Mouse (Mus musculus): ENCODE data around the gene Aff1. TPM values are rescaled to one million over a fixed set of nuclear protein-coding genes. Genes with fewer than 3 reads are reported as not detected.

Aff1 gene
- total RNA-seq (2021), result 10 to 100 TPM; 40.6 to 45.9 TPM
- long read RNA-seq, experiment 1, full-length matches to known transcripts, result 1 of 6 reads
- long read RNA-seq, experiment 1, partial matches to known transcripts, result 1 of 6 reads
- long read RNA-seq, experiment 1, other reads (novel, unspliced or antisense), result 4 of 6 reads
- long read RNA-seq, experiment 2, full-length matches to known transcripts, result 1 of 15 reads
- long read RNA-seq, experiment 2, partial matches to known transcripts, result 5 of 15 reads
- long read RNA-seq, experiment 2, other reads (novel, unspliced or antisense), result 9 of 15 reads

DNA sequence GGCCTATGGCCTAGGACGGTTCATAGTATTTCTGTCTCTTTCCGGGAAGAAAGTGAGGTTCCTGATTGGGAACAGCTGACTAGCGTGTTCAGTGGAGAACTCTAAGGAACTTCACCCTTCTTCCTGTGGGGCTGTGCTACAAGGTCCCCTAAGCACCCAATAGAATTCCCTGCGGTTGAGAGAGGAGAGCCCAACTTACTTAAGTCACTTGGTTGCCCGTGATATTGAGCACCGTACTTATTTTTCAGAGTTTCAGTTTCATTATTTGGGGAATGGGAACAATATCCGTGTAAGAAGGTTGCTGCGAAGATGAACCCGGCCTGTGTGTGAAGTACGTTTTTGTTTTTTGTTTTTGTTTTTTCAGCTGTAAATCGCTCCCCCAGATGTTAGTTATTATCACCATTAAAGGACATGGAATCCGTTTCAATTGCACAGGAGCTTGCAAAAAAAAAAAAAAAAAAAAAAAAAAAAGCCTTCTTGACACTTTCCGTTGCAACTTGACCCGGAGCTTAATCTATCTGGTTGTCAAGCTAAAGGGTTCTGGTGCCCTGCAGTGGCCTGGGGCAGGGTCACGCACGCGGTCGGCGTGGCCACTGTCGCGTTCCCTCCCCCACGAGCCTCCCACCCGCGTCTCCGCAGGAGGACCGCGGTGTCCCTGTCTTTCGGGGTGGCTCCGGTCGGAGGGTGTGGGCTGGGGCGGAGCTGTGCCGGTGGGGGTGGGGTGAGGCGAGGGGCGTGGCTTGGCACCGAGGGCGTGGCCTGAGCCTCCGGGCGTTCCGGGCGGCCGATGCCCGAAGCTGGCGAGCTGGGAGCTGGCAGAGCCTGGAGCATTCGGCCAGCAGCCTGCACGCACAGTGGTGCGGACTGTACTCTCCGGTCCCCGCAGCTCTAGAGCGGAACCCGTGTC lies at the start of gene Aff1:
Gene Aff1 (plus strand): TSS at position 751 of the 907 bp plus-strand sequence.
- DNase-seq (ENCODE audit: low spot score), result peak; percentile 95

DNA sequence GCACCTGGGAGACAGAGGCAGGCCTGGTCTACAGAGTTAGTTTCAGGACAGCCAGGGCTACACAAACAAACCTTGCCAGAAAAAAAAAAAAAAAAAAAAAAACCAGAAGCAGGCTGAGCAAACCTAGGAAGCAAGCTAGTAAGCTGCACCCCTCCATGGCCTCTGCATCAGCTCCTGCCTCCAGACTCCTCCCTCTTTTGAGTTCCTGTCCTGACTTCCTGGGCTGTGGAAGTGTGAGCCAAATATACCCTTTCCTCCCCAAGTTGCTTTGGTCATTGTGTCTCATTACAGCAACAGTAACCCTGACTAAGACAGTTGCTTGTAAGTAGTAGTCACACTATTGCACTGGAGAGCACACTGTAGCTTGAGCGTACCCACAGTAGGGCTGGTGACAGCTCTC lies 48.0 kb upstream of the Aff1 start:
- no peak for DNase-seq (ENCODE audit: low spot score)

DNA sequence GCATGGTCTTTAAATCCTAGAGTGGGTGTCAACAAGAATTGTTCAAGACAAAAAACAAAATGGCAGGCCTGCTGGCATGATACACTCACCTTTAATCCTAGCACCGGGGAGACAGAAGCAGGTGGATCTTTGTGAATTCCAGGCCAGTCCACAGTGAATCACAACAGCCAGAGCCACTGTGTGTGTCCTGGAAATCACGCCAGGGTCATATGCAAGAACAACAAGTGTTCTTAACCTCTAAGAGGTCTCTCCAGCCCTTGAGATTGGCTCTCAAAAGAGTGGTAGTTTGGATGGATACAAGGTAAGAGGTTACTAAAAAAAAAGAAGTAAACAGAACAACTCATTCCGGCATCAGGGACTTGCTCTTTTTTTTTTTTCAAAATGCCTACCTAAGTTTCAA lies 44.9 kb upstream of the Aff1 start:
- no peak for DNase-seq (ENCODE audit: low spot score)

DNA sequence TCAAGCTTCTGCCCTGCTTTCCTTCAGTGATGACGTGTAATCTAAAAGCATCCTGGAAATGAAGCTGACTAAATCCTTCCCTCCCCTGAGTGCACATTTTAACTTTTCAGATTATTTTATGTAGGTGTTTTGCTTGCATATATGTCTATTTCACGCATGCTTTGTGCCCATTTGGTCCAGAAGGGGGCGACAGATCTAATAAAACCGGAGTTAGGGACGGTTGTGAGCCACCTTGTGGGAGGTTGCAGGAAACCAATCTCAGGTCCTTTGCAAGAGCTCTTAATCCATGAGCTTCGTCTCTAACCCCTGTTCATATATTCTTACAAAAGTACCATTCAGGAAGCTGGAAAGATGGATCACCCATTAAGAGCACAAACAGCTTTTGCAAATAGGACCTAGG lies 37.9 kb upstream of the Aff1 start:
- DNase-seq (ENCODE audit: low spot score), result no peak

DNA sequence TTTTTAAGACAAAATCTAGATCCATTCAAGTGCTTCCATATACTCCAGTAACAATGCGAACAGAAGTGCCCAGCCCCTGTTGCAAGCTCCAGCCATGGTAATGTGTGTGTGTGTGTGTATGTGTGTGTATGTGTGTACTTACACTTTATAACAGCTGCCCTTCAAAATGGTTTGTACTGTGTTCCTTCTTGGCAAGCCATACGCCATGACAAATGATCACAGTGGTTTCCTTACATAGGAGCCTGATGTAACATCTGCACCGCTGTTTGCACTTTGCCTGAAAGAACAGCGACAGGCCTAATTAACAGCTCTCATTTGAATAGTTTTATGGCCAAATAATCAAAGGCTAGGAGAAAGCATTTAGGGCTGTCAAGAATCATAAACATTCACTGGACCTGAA lies 37.4 kb upstream of the Aff1 start:
- no peak for DNase-seq (ENCODE audit: low spot score)

DNA sequence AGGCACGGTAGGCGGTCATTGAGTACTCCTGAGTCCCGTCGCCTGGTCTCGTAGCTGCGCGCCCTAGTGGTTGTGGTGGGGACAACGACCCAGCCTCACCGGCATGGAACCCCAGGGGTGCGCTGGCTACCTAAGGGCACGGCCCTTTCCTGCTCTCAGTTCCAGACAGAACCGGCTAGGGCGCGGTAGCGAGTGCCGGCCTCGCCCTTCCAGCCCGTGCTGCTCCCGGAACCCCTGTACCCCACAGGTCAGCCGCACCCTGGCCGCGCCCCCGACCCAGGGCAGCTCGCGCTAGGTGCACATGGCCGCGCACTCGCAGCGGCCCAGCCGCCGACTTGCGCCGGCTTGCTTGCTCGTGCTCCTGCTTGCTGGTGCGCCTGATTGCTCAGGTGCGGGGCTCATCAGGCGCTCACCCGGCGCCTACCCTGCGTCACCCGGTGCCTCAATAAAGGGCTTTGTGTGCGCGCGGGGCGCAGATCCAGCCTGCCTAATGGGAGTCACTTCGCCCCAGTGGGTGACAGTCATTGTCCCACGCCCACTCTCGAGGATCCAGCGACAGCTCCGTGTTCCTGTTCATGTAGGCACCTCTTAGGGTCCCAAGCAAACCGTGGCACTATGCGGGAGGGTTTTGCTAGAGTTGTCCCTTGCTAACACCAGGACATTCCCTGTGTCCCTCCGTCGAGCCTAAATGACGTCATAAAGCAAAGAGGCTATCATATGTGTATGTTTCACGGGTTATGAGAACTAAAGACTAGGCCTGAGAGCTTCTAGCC lies 36.6 kb upstream of the Aff1 start, which contains the start of gene 1700016H13Rik:
Gene 1700016H13Rik (minus strand): TSS at position 665 of the 773 bp plus-strand sequence.
- peak; percentile 76 for DNase-seq (ENCODE audit: low spot score)

DNA sequence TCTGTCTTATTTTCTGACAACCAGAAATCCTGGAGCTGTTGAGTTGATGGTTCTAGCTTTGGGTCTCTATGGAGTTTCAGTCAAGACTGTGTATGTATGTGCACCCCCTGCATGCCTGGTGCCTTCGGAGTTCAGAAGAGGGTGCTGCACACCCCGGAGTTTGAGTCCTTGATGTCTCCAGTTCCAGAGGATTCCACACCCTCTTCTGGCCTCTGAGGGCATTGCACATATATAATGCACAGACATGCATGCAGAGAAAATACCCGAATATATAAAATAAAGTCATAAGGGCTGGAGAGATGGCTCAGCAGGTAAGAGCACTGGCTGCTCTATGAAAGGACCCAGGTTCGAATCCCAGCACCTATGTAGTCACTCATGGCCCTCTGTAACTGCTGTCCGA lies 33.3 kb upstream of the Aff1 start:
- DNase-seq (ENCODE audit: low spot score), result no peak

DNA sequence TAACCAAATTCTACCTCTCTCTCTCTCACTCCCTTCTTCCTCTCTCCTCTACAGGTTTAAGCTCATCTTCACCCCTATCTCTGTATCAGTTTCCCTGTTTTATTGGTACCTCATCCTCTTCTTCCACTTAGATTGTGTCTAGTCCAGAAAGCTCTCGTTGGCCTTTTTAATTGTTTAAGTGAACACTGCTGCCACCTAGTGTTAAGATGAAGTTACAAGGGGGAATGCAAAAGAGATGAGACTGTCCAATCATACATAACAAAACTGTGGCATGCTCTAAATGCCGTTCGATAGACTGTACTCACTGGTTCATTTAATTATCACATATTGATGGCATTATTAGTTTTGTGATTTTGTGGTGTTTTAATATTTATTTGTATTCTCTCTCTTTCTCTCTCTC lies 32.6 kb upstream of the Aff1 start:
- DNase-seq (ENCODE audit: low spot score), result peak; percentile 64

DNA sequence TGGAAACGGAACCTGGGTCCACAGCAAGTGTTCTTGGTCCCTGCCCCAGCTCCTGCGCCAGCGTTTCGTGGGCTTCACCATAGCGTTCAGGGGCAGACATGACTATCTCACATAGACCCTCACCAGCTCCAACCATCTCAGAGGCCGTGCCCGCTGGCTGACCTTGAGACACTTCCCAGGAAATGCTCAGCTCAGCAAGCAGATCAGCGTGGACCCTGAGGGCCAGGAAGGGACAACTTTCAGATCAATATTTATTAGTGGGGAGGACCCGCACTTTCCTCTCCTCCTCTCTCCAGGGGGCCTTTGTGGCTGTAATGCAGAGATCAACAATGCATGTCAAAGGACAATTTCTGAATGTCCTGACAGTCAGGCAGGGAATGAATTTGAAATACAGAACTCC lies 27.2 kb upstream of the Aff1 start:
- DNase-seq (ENCODE audit: low spot score), result no peak

DNA sequence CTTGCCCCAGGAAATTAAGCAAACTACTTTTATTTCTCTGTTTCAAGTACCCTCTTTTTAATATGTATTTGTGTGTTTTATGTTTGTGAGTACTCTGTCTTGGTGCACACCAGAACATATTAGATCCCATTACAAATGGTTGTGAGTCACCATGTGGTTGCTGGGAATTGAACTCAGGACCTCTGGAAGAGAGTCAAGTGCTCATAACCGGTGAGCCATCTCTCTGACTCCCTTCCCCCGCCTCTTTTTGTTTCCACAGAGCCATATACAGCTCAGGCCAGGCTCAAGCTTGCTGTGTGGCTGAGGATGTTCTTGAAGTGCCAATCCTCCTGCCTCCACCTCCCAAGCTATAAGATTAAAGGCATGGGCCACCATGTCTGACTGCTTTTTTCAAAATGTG lies 26.3 kb upstream of the Aff1 start:
- no peak for DNase-seq (ENCODE audit: low spot score)

DNA sequence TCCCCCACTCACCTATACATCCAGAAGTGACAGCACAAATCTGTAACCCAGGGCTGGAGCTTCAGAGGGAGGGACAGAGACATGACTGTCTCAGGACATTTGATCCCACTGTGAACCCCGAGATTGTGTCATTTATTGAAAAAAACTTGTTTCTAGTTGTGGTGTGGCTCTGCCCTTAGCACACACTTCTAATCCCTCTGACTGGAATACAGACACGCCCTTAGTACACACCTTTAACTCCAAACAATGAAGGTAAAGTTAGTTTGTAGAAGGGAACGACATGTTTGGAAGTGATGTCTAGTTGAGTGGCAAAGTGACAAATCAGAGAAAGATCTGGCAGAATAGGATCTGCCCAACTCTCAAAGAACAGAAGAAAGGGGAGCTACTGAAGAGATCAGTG lies 20.3 kb upstream of the Aff1 start:
- no peak for DNase-seq (ENCODE audit: low spot score)

DNA sequence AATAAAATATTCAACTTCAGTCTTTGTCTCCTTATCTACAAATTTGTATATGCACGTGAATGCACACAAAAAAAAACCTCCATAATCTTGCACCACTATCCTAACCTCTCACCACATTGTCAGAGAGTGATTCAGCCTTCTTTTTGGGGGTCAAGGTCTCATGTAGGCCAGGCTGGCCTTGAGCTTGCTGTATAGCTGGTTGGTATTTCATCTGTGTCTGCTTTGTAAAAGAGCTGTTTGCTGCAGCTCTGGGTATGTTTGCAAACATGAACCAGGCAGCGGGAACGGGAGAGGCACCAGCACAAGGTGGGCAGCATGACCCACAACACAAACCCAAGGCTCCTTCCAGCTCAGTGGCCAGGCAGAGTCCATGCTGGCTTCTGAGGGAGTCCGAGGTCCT lies 18.6 kb upstream of the Aff1 start:
- DNase-seq (ENCODE audit: low spot score), result no peak

DNA sequence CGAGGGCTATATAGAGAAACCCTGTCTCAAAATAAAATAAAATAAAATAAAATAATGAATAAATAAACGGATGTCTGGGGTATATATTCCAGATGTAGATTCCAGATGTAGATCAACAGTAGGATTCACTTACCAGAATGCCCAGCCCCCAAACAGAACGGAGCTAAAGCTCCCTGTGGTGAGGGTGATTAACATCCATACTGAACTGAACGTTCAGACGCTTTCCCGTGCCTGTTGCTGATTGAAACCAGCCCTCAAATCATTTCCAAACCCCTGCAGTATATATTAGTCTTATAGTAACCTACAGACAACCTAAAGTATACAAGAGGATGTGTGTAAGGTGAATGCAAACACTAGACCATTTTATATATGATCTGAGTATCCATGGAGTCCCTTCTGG lies 17.7 kb upstream of the Aff1 start:
- DNase-seq (ENCODE audit: low spot score), result no peak

DNA sequence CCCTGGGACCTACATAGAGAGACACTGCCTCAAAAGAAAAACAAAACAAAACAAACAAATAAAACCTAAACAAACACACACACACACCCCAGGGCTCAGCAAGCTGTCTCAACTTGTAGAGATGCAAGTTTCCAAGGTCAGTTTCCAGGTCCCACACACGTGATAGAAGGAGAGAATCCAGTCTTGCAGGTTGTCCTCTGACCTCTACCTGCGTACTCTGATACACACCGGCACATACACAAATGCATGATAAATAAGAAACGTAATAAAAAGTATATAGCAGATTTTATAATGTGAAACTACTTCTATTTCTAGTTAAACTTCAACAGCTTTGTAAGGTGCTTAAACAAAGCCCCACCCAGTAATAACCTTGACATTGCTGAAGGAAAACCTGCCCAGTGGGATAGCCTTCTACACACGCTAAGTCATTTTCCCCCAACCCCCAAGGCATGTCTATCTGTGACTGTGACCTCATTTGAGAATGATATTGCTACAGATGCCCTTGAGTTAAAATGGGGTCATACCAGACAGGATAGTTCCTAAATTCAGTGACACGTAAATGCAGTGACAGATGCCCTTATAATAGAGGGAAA lies 15.8 kb upstream of the Aff1 start:
- DNase-seq (ENCODE audit: low spot score), result no peak

DNA sequence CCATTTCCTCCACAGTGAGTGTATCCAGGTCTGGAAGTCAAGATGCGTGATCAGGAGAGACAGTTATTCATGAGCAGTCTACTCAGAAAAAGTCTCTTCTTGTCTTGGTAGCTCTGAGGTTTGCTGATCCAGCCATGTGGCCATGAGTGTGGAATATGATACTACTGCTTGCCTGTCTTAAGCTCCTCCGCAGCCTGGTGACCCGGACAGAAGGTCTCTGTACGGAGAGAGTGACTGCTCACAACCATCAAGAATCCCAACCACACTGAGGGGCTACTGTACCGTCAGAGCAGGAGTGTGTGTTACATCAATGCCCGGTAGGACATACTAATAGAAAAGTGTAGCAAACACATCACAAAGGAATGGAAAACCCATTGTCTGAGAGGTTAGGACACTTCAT lies 14.3 kb upstream of the Aff1 start:
- DNase-seq (ENCODE audit: low spot score), result no peak

DNA sequence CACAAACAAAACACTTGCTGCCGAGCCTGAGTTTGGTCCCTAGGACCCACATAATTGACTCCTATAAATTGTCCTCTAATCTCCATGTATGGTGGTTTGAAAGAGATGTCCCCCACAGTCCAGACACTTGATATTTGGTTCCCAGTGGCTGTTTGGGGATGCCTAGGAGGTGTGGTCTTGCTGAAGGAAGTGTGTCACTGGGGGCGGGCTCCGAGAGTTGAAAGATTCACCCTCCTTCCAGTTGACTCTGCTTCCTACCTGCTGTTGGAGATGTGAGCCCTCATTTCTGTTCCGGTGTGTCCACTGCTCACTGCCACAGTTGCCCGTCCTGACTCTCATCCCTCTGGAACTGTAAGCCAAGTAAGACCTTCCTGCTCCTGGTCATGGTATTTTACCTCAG lies 13.2 kb upstream of the Aff1 start:
- DNase-seq (ENCODE audit: low spot score), result no peak

DNA sequence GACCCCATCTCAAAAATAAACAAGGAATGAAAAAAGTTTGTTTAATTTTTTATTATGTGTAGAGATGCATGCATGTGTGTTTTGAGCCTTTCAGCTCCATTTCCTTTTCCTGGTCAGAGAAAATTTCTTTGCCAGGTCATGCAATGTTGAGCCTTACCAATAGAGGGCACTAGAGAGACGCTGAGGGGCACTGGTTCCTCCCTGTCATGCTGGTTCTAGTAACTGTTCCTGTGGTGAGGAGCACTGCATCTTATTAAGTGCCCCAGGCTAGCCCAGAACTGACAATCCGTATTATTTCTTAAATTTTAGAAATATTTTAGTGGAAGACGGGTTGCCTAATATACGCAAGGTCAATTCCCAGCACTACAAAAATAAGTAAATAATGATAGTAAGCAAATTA lies 11.8 kb upstream of the Aff1 start:
- peak; percentile 94 for DNase-seq (ENCODE audit: low spot score)

DNA sequence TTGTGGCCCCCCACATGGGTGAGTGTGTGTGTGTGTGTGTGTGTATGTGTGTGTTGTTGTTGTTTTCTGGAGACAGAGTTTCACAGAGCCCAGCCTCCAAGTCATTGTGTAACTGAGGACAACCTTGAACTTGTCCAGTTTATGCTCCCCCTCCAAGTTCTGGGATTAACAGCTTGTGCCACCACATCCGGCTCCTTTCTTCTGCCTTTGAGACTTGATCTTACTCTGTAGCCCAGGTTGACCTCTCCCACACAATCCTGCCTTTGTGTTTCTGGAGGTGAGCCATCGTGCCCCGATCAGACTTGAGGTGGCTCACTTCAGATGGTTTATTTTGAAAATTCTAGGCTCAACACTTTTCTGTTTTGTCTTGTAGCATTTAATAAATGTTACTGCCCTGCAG lies 10.3 kb upstream of the Aff1 start:
- no peak for DNase-seq (ENCODE audit: low spot score)

DNA sequence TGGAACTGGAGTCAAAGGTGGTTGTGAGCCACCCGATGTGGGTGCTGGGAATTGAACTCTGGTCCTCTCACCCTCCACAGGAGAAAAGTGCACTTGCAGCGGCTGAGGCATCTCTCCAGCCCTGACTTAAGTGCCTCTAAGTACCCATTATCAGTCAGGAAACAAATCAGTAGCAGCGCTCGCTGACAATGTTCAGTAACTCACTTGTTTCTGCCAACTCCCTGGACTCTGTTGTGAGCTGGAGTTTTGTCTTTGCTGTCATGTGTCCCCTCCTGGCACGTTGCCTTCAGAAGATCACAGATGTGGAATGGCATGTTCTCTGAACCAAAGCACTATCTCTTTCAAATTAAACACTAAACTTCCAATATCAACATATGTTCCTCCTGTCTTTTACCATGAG lies 2.5 kb upstream of the Aff1 start:
- DNase-seq (ENCODE audit: low spot score), result no peak

DNA sequence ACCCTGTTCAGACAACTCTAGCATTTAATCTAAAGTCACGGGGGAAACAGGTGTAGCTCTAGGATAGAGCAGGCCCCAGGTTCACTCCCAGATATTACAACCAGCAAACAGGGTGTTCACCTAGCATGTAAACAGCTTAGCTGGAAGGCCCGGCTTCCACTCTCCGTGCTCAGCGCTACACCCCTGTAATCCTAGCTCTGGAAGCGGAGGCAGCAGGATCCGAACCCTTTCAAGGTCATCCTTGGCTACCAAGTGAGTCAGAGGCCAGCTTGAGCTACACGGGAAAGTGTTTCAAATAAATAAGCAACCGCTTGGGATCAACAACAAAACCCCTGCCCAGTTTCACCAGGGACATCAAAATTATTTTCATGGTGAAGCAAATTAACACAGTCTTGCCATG lies 2.0 kb upstream of the Aff1 start:
- DNase-seq (ENCODE audit: low spot score), result no peak

DNA sequence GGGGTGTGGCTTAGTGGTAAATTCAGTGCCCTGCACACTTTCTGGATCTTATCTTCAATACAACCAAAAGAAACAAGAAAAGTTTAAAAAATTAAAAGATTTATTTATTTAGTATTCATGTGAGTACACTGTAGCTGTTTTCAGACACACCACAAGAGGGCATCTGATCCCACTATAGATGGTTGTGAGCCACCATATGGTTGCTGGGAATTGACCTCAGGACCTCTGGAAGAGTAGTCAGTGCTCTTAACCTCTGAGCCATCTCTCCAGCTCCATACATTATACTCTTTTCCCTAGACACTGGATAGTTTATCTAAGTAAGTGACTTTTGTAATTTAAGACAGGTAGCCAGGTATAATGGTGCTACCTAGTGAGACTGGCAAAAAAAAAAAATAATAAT lies 1.0 kb upstream of the Aff1 start:
- no peak for DNase-seq (ENCODE audit: low spot score)

DNA sequence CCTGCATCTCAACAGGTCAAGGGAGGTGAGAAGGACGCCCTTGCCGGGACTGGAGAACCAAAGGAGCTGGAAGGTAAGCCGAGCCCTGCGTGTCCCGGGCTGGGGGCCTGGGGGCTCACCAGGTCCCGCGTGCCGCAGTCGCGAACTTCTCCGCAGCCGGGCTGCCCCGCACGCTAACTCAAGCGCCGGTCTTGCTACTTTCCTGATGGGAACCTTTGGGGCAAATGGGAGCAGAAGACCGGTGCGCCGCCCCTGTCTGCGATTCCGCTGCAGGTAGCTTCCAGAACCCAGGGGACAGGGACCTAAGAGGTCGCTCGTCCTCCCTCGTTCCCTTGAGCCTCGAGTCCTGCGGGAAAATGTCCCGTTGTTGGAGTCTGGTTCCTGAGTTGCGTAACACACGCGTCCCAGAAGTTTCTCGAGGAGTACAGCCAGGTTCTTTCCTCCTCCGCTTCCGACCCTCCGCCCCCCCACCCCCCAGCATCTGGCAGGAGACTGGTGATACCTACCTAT lies 412 bp downstream of the Aff1 start:
- peak; percentile 71 for DNase-seq (ENCODE audit: low spot score)

Measured in gastrocnemius, adult 18-20 months (tissue).